Mouse (Mus musculus) midbrain, embryonic 14.5 days (tissue): ENCODE results near the gene Nr5a1. TPM values are rescaled to one million over a fixed set of nuclear protein-coding genes. Genes with fewer than 3 reads are reported as not detected.
A peak's percentile ranks its signal among the peaks of the same experiment; 100 is the strongest.

Source experiments
- ATAC-seq: fragments of 200-750 bp; cut with Nextera tagmentation; 2 replicates; pipeline ENCODE4 v1.8.0; 2017; ENCODE audit warnings: moderate number of reproducible peaks, moderate library complexity; ENCODE audit not compliant: low FRiP score, low TSS enrichment
- DNase-seq: peaks from one replicate; pipeline ENCODE4 v3.0.0-alpha.2; 2015
- H3K27ac ChIP-seq: fragments of 300-500 bp; sonication (generic); replicated peaks from 2 replicates; pipeline ENCODE4 v1.5.1; 2014; ENCODE audit warnings: mild to moderate bottlenecking, low read depth, low read length, moderate library complexity
- H3K27me3 ChIP-seq: fragments of 300-500 bp; sonication (generic); 2 replicates; pipeline ENCODE4 v1.6.1; 2014; ENCODE audit warnings: low read length, control low read depth, mixed read lengths; ENCODE audit not compliant: control insufficient read depth, insufficient read depth
- H3K36me3 ChIP-seq: fragments of 300-500 bp; sonication (generic); 2 replicates; pipeline ENCODE4 v1.6.1; 2014; ENCODE audit warnings: low read length, control low read depth; ENCODE audit not compliant: control insufficient read depth, insufficient read depth
- H3K4me1 ChIP-seq: fragments of 300-500 bp; sonication (generic); 2 replicates; pipeline ENCODE4 v1.6.1; 2014; ENCODE audit warnings: mild to moderate bottlenecking, antibody characterized with exemption, low read length, control low read depth; ENCODE audit not compliant: control insufficient read depth, insufficient read depth
- H3K4me2 ChIP-seq: fragments of 300-500 bp; sonication (generic); 2 replicates; pipeline ENCODE4 v1.6.1; 2014; ENCODE audit warnings: mild to moderate bottlenecking, low read length, moderate library complexity
- H3K4me3 ChIP-seq: fragments of 300-500 bp; sonication (generic); replicated peaks from 2 replicates; pipeline ENCODE4 v1.5.1; 2014; ENCODE audit warnings: low read depth, low read length
- H3K9ac ChIP-seq: fragments of 300-500 bp; sonication (generic); replicated peaks from 2 replicates; pipeline ENCODE4 v1.6.1; 2014; ENCODE audit warnings: mild to moderate bottlenecking, low read length, moderate library complexity
- H3K9me3 ChIP-seq: fragments of 300-500 bp; sonication (generic); 2 replicates; pipeline ENCODE4 v1.6.1; 2016; ENCODE audit warnings: low read length, control low read depth, mixed read lengths; ENCODE audit not compliant: control insufficient read depth
- WGBS: fragments of 180-500 bp; shearing (Covaris S2); extraction: QIAGEN DNeasy Blood & Tissue Kit; methylation state at CpG from one replicate; pipeline ENCODE4 v1.1.7; 2014; 5-methylcytosine and 5-hydroxymethylcytosine counted together
- polyA plus RNA-seq: library from polyadenylated mRNA; unstranded; fragments of >200 nt; fragmentation: Nextera tagmentation; extraction: Ambion mirVana; gene quantifications from 2 replicates; pipeline ENCODE4 v1.2.1, GENCODE M21; 2014

The Nr5a1 gene
- polyA plus RNA-seq, 1 experiment from 2014 or later = not detected

GRCm38 (mm10) chr2:38672496-38672895 is 41.8 kb downstream of the Nr5a1 start:
- Histone ChIP-seq H3K4me2 (no peak overlapping the region), H3K4me3 (no peak overlapping the region), H3K9ac (no peak overlapping the region), H3K27me3 (peaks cover 4% of the 10 kb centered on the region; the same call in 1 of the 2 replicates), H3K27ac (no peak overlapping the region), H3K4me1 (0 out of 2 replicates have a peak, but pooled peaks cover 4% of the 10 kb centered on the region), H3K36me3 (no peaks in the 10 kb centered on the region), H3K9me3 (no peaks in the 10 kb centered on the region)
- WGBS = 62% methylated on average over 10 of the region's 11 CpGs
- DNase-seq = no peak
- ATAC-seq = no peak

- no peaks in the 10 kb centered on the region for H3K9me3 ChIP-seq
- no peak overlapping the region for H3K4me3 ChIP-seq
- ATAC-seq (no peak), DNase-seq (peak; percentile 53)
- H3K4me1 ChIP-seq = 0 out of 2 replicates have a peak, but pooled peaks cover 4% of the 10 kb centered on the region
- H3K27ac ChIP-seq = no peak overlapping the region
- no peaks in the 10 kb centered on the region for H3K36me3 ChIP-seq
- 11% methylated on average over 17 of the region's 17 CpGs for WGBS
- H3K27me3 ChIP-seq = peaks cover 4% of the 10 kb centered on the region; the same call in 1 of the 2 replicates
- H3K4me2 ChIP-seq = peak overlapping the region; percentile 27
- H3K9ac ChIP-seq = no peak overlapping the region
These were observed 45.4 kb downstream of the Nr5a1 start for GRCm38 (mm10) chr2:38668802-38669580.

- no peak for ATAC-seq
- Histone ChIP-seq H3K36me3 (no peaks in the 10 kb centered on the region), H3K9ac (no peak overlapping the region), H3K4me2 (no peak overlapping the region), H3K4me1 (no peaks in the 10 kb centered on the region), H3K27me3 (no peaks in the 10 kb centered on the region), H3K9me3 (no peaks in the 10 kb centered on the region), H3K4me3 (no peak overlapping the region), H3K27ac (no peak overlapping the region)
- WGBS = 2% methylated on average over 1 of the region's 1 CpGs
- no peak for DNase-seq
These were observed 52.9 kb downstream of the Nr5a1 start for GRCm38 (mm10) chr2:38661398-38661797.

GRCm38 (mm10) chr2:38658338-38658836 is 56.0 kb downstream of the Nr5a1 start:
- Histone ChIP-seq H3K27me3 (no peaks in the 10 kb centered on the region), H3K27ac (peak overlapping the region; percentile 72), H3K4me3 (peak overlapping the region; percentile 32), H3K4me1 (no peaks in the 10 kb centered on the region), H3K9me3 (no peaks in the 10 kb centered on the region), H3K9ac (peak overlapping the region; percentile 49), H3K36me3 (no peaks in the 10 kb centered on the region), H3K4me2 (peak overlapping the region; percentile 53)
- ATAC-seq = peak; percentile 94
- WGBS = under 1% methylated on average over 25 of the region's 25 CpGs
- peak; percentile 91 for DNase-seq

- Histone ChIP-seq H3K36me3 (no peaks in the 10 kb centered on the region), H3K27me3 (no peaks in the 10 kb centered on the region), H3K9me3 (no peaks in the 10 kb centered on the region), H3K4me1 (no peaks in the 10 kb centered on the region), H3K9ac (no peak overlapping the region), H3K4me2 (no peak overlapping the region), H3K4me3 (no peak overlapping the region), H3K27ac (no peak overlapping the region)
- DNase-seq (no peak), ATAC-seq (no peak)
- WGBS = 68% methylated on average over 2 of the region's 2 CpGs
These were observed 60.6 kb downstream of the Nr5a1 start for GRCm38 (mm10) chr2:38653694-38654093.

- no peak overlapping the region for H3K4me3 ChIP-seq
- H3K27me3 ChIP-seq = no peaks in the 10 kb centered on the region
- no peak overlapping the region for H3K4me2 ChIP-seq
- no peak overlapping the region for H3K9ac ChIP-seq
- no peak overlapping the region for H3K27ac ChIP-seq
- ATAC-seq (no peak), DNase-seq (no peak)
- no peaks in the 10 kb centered on the region for H3K9me3 ChIP-seq
- H3K36me3 ChIP-seq = no peaks in the 10 kb centered on the region
- no peaks in the 10 kb centered on the region for H3K4me1 ChIP-seq
- 86% methylated on average over 5 of the region's 5 CpGs for WGBS
These were observed 61.1 kb downstream of the Nr5a1 start for GRCm38 (mm10) chr2:38653293-38653619.

- DNase-seq (no peak), ATAC-seq (no peak)
- Histone ChIP-seq H3K9ac (no peak overlapping the region), H3K4me2 (no peak overlapping the region), H3K27ac (no peak overlapping the region), H3K36me3 (no peaks in the 10 kb centered on the region), H3K4me3 (no peak overlapping the region), H3K9me3 (no peaks in the 10 kb centered on the region), H3K4me1 (0 out of 2 replicates have a peak, but pooled peaks cover 2% of the 10 kb centered on the region), H3K27me3 (no peaks in the 10 kb centered on the region)
- 65% methylated on average over 10 of the region's 10 CpGs for WGBS
These were observed 61.6 kb downstream of the Nr5a1 start for GRCm38 (mm10) chr2:38652565-38653292.

GRCm38 (mm10) chr2:38652098-38652497 is 62.2 kb downstream of the Nr5a1 start:
- no peak overlapping the region for H3K4me2 ChIP-seq
- no peaks in the 10 kb centered on the region for H3K9me3 ChIP-seq
- ATAC-seq = no peak
- DNase-seq = no peak
- H3K4me1 ChIP-seq = 0 out of 2 replicates have a peak, but pooled peaks cover 9% of the 10 kb centered on the region
- H3K4me3 ChIP-seq = no peak overlapping the region
- H3K27me3 ChIP-seq = no peaks in the 10 kb centered on the region
- H3K36me3 ChIP-seq = no peaks in the 10 kb centered on the region
- H3K27ac ChIP-seq = no peak overlapping the region
- WGBS = 81% methylated on average over 7 of the region's 7 CpGs
- no peak overlapping the region for H3K9ac ChIP-seq
